Mouse (Mus musculus): ENCODE results near the gene 4930469K13Rik.

4930469K13Rik gene

DNA sequence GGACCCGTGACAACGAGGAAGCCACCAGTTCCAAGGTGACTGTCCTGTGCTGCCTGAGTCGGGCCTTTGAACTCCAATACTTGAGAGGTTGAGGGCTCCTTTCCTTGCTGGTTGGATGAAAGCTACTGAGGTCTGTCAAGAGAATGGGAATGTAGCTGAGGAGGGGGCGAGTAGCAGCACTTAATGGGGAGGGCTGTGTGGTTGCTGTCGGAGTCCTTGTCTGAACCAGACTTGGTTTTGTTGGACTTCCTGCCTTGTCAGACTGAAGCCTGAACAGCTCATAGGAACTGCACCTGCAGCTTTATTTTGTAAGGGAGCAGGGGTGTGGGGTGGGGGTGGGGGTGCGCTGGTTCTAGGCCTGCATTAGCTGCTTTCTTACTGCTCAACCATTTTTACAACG lies 19.8 kb downstream of the 4930469K13Rik start:
- no peak for DNase-seq

DNA sequence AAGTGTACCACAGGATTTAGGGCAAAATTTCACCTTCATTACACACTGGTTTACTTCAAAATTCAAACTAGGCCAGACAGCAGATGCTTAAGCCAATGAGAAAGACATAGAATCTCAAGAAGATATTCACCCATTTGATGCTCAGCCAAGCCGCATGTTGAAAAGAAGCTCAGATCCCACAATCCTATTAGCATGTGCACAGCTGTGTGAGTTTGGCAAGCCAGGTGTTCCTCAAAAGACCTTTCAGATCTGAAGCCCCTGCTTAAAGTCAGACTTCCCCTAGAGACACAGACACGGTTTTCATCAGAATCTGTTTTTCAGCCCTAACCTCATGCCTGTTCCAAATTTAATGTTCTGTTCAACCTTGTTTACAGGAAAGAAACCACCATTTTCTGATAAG lies 20.5 kb downstream of the 4930469K13Rik start:
- no peak for DNase-seq

DNA sequence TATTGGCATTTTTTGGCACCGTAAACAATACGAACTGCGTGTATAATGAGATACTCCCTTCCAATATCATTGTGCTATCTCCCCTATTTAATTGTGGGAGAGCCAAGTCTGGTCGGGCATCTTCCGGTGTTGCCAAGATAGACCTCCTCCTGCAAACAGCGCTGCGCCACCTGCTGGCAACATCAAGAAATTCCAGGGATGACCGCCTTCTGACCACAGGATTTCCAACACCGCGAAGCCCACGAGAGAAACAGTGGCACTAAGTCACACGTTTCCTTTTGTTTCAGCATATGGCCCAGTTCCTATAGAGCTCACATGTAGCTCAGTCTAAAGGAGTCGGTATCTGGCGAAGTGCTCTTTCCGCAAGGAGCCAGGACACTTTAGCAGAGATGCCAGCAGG lies 24.6 kb downstream of the 4930469K13Rik start:
- peak; percentile 62 for DNase-seq

DNA sequence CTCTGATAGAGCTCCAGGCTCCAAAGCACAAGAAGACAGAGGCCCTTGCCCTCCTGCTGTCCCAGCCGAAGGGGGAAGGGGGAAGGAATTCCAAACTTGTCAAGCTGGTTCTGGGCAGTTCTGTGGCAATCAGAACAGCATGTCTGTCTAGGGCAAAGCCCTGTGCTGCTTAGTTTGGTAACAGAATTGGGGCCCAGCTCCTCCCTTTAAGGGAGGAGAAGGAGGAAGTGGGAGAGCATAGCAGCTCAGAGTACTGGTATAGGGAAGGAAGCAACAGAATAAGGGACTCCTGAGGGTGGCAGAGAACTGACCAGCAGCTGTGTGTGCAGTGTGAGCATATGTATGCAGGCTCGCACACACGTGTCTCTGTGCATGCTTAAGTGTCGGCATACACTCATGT lies 26.0 kb downstream of the 4930469K13Rik start:
- DNase-seq = peak; percentile 52

DNA sequence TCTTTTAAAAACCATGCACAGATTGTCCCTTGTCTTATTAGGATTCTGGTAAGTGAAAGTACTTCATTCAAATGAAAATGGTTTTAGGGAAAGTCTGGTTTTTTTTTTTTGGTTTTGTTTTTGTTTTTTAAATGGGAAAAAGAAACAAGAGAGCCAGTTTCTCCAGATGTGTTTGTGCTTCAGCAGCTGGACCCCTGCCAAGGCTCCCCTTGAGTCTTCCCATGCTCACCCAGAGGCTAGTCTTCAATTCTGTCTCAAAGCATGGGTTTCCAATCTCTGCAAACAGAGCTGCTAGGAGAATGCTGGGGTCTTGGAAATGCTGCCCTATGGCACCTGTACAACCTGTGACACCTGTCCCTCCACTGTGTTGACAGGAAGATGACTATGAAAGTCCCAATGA lies 27.8 kb downstream of the 4930469K13Rik start:
- no peak for DNase-seq

DNA sequence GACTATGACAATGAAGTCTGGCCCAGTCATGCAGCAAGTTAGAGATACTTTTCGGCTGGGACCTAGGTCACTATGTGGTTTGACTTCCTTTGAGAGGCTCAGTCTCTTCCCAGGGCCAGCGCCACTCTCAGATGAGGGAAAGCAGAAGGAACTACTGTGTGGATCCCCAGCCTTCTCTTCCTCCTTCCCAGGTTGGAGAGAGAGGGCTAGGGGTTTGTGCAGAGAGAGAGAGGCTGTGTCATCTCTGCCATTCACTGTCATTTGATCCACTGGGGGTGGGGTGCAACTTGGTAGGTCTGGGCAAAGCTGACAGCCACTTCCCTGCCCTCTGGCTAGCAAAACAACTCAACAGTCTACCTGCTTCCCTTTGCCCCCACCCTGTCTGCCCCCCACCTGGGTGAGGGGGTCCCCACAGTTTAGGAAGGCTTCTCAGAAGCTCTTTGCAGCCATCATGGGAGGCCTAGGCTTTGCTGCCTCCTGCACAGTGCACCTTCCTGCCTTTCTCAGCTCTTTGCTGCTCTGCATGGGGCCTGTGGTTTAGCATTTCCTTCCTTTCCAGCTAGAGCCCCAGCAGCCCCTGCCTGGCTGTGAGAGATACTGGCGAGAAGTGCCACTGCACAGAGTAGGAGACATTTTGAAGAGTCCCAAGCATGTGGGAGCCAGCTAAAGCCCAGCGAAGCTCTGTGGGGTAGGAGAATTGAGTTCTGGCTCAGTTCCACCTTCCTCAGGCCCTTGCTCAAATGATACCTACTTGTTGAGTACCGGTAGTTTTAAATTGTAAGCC lies 34.5 kb downstream of the 4930469K13Rik start:
- DNase-seq = peak; percentile 34

DNA sequence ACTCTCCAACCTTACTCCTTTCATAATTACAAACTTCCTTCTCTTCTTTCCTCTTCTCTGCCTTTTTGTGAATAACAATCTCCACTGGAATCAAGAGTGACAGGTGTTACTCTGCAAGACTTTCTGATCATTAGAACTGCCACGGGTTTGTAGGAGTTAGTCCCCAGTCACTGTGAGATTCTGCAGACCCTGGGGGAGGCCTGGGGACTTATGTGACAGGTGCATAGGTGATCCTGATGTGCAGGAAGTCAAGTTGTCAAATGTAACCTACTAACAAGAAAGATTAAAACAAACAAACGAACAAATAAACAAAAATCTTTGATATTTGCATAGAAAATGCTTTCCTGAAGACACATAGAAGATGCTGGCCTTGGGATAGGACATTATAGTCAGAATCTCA lies 35.1 kb downstream of the 4930469K13Rik start:
- no peak for DNase-seq

DNA sequence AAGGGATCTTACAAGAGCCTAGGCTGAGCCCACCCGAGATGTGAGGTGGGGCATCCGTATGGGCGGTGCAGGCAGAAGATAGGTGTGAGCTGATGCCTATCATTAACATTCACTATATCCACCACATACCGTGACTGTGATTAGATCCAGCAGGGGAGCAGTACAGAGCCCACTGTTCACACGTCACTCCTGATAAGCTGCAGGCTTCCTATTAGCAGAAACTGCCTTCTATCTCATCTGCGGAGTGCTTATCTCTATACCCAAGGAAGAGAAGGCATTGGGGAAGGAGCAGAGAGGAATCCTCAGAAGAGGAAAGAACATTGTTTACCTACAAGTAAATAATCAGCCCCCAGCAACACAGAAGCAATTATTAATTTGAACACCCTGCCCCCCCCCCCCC lies 36.6 kb downstream of the 4930469K13Rik start:
- no peak for DNase-seq

DNA sequence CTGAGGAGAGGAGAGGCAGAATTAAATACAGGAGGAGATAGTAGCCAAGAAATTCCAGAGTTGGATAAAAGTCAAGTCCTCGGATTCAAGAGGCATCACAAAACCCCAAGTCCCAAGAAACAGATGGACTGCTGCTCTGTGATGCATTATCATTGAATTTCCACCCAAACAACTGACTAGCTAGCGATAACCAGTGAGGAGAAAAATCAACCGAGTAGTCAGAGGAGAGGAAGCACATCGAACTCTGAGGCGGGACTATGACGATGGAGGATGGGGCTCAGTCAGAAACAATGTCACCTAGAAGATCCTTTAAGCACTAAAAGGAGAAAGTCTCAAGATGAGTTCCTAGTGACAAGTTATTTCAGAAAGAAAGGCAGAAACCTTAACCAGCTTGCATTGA lies 39.4 kb downstream of the 4930469K13Rik start:
- DNase-seq = no peak

DNA sequence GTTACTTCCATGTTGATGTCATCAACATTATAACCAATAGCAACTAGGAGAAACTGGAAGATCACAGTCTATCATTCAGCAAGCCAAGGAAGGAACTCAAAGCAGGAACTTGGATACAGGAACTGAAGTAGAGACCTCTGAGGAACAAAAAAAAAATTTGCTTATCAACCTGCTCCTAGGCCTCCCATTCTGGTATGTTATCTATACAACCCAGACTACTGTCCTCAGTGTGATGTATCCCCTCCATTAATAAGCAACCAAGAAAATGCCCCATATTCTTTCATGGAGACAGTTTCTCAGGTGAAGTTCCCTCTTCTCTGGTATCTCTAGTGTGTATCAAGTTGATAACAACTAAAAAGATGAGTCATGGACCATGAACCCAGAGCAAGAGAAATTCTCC lies 40.0 kb downstream of the 4930469K13Rik start:
- no peak for DNase-seq

DNA sequence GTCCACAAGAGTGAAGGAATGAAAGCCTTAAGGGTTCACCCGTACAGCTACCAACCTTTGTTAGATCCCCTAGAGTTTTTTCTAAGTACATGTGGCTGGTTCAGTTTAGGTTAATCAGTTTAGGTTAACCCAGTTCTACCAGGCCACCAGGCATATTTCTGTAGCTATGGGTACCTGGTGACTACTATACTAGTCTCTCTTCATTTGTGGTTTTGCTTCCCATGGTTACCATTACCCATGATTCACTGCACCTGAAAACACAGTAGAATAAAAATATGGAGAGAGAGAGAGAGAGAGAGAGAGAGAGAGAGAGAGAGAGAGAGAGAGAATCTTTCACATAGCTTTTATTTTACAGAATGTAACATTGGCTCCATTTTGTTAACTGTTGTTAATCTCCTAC lies 41.6 kb downstream of the 4930469K13Rik start:
- DNase-seq = no peak

DNA sequence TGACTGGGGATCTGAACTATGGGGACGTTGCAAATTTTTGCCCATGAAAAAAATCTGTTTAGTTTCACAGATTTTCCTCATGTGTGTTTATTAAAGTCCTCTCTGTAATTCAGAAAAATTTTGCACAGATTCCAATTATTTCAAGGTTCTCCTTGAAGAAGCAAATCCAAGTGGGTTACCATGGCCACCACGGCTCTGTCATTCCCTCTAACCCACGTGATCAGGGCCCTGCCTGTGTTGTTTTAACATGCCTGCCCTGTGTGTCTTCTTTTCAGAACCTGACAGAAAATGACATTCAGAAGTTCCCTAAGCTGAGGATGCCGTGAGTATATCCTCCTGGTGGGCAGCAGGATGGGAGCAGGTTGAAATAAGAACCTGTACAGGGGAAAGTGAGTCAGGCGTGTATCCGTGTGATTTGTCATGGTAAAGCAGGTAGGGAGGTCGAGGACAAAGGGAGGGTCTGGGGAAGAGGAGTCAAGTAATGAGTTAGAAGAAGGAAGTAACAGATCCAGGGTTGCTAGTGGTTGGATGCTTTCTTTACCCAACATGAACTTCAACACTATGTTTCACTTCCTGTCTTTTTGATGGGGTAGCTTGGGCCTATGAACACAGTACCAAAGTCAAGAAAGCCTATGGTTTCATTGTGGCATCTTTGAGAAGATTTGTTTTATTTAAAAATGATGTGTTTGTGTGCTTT lies 44.2 kb downstream of the 4930469K13Rik start:
- no peak for DNase-seq

DNA sequence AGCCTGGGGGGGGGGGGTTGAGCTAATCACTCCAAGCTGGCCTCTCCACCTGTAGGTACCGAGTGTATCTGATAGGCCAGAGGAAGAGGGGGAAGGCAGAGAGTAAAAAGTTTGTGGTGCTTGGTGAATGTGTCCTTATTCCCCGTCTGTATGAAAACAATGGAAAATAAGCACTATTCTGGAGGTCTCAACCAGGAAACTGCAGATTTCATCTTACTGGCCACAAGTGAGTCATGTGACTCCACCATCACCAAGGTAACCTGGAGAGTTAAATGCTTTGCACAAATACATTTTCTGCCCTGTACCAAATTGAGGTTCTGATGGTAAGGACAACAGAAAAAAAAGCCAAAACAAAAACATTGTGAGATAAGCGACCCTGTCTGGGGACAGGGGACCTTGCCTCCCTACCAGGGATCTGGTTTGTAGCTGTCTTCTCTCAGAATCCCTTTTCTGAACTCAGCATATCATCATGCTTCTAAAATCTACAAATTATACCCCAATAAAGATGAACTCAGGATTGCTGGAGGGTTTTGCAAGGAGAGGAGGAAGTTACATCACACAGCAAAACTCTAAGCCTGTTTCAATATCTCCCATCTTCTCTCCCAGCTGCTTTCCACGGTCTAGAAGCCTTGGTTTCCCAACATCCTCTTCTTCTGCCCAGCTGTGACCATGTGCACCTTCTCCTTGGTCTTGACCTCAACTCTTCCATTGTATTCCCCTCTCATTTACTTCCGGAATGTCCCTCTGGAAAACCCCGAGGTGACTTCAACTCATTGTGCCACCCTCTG lies 45.1 kb downstream of the 4930469K13Rik start:
- no peak for DNase-seq

DNA sequence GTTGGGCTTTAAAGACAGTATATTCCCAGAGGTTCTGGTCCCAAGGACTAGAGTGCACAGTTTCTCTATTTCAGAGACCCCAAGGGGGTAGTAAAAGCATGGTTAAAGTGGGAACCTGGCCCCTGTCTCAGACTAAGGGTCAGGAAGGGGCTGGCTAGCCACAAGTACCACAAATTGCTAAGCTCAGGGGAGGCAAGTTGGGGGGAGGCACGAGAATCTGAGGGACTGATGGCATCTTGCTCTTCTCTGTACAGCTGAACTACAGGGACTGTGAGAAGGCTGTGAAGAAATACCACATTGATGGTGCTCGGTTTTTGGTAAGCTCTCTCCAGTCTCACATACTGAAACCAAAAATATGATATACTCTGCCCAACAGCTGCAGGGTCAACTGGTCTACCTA lies 47.7 kb downstream of the 4930469K13Rik start:
- DNase-seq = no peak

DNA sequence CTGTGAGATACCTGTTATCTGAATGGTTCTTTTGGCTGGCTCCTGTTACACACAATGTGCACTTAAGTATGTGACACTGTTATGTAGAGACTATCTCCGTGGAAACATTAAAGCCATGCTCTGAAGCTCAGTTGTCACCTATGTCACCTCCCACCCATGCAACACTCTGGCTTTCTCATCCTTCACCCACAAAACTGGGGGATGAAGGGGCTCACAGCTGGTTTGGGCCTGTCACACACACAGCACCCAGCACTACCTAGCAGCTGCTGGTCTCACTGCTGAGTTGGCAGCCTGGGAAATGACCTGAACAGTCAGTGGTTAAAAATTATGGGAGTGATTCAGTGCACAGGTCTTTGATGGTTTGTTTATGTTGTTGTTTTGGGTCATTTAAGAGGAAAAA lies 48.3 kb downstream of the 4930469K13Rik start:
- DNase-seq = no peak

DNA sequence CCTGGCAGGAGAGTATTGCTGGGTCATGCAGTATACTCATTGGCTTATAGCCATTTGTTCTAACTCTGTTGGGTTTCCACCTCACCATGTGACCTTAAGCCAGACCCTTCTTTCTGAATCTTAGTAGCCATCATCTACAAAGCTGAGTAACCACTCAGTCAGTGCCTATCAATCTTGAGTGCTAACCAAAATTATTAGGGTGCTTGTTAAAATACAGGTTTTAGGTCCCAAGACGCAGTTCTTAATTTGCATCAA lies 49.3 kb downstream of the 4930469K13Rik start:
- no peak for DNase-seq

DNA sequence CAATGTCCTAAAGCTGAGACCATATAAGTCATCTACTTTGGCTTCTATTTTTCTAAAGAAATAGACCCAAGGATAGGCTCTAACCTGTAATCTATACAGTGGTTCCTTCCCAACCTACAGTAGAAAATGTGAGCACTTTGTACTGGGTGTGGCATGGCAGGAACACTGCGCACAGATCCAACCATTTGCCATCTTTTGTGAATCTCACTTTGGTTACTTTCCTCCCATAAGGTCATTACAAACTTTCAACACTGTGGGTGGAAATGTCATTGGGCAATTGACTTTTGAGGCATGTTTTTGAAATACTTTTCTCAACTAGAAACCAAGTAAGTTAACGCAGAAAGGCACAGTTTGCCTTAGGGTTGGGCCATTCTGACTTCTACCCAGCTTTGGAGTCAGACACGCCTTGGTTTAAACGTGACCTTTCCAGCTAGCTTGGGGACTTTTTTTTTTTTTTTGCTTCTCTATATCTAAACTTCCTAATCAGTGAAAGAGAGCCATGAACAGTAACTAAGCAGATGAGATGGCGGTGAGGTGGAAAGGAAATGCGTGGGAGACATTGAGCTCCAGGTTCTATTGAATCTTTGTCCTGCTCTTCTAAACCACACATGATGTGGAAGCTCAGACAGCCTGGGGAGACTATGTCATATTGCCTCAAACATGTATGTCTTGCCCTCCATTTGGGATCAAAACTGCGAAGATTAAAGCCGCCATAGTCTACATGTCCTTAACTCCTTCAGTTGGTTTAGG lies 49.8 kb downstream of the 4930469K13Rik start:
- DNase-seq = peak; percentile 34

DNA sequence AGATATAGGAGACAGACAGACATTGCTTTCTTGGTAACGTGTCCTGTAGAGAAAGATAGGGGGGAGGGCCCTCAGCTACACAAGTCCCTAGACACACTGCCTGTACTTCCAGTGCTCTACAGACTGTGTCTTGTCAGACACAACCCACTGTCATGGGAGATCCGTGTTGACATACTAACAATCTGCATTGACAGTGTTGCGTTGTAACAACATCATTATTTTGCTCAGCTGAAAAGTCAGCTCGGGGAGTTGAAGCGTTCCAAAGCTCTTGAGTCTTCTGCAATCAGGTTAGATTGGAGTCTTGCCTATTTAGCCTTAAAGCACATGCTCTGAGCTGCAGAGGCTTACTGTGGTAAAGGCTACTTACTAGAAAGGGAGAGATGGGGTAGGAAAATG lies 50.8 kb downstream of the 4930469K13Rik start:
- DNase-seq = no peak

DNA sequence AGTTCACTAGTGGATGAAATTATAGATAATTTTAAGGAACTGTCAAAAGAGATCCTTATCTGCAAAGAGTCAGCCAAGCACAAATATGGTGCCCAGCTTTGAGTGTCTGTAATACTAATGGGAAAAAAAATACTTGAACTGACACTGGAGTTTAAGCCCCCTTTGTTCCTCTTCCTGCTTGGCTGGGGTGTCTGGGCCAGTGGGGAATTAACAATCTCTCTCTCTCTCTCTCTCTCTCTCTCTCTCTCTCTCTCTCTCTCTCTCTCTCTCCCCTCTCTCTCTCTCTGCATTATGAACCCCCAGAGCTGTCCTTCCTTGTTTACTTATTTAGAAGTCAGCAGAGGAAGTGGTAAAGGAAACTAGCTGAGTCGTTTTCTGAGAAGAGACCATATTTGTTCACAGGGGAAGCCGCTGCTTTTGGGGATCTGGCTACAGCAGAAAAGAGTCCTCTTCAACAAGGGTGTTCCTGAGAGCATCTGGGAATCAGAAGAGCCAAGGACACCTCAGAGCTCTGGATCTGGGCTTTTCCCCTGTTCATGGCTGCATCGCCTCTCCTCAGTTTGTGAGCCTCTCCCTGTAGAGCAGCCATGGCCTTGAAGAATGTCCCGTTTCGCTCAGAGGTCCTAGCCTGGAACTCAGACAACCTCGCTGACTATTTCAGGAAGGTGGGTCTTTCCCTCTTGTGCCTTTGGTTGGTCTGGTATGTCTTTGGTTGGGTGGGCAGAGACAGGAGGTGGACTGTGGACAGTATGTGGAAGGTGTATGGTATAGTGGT lies 51.4 kb downstream of the 4930469K13Rik start, which contains the start of gene Lcp2:
Gene Lcp2, plus strand, starts transcription at position 154 of the 775 bp plus-strand sequence.
- peak; percentile 43 for DNase-seq

DNA sequence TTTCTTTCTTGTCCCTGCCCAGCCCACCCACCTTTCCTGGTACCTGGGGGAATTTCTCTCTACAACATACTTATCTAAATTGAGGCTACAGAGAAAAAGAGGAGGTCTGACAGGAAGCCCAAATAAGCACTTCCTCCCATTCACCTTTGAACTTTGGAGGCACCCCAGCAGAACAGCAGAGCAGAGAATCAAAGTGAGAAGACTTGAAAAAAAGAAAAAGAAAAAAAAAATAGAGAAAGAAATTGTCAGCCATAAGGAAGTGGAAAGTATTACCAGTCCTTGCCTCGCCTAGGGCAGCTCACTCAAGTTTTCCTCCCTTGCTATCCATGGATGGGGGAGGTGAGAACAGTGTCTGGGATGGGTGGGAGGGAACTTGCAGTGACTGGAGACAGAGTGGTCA lies 55.5 kb downstream of the 4930469K13Rik start:
- DNase-seq = no peak

DNA sequence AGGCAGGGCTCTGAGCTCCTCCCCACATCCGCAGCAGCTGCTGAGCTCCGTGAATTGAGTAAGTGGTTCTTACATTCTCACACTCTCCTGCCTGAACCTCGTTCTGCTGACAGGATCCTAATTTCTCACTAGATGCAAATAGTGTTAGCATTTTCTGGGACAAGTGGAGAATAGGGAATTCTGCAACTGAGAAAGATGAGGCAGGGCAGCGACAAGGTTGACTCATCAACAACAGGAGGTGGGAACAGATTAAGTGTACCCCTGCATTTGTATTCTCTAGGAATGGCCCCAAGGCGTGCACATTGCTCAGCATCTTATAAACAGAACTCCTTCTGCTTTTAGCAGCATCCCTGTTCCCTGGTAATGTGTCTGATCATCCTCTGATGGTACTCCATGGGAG lies 58.3 kb downstream of the 4930469K13Rik start:
- DNase-seq = no peak

DNA sequence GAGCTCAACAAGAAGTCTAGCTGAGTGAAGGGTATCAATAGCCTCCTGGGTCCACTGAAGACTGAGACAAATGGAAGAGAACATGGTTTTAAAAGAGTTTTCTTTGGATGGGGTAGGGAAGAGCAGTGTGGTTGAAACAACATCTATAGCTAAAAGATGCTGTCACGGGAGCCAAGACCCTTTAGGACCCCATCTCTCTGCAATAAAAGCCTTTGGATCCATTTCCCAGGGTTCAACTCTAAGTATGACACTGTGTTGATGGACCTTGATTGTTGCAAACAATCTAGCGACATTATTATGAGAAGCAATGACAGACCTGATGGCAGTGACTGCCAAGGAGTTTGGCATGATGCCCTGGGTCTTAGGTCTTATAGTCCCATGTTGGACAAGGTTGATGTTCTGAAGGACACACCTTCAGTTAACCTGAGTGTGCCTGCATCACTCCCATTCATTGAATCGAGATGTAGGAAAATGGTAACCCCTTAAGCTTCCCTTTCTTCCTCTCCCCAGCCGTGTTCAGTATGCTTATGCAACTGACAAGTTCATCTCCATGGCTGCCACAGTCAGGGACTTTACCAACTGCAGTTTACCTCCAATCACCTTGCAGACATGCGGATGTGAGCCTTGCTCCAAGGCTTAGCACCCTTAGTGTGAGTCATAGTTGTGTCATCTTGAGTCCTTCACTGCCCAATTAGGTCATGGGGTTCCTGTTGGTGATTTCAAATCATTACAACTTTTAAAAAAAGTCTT lies 62.3 kb downstream of the 4930469K13Rik start:
- DNase-seq = peak; percentile 46

All from lung, postnatal 36 days (tissue).